Mouse (Mus musculus): ENCODE data around the gene Arrb2. TPM values are rescaled to one million over a fixed set of nuclear protein-coding genes. Genes with fewer than 3 reads are reported as not detected.
"Not testable (repeated sequence)": the region's sequence is repeated elsewhere in the genome, so short reads cannot be mapped to it uniquely, and the experiment has no call there.

Arrb2 gene
- total and polyA plus RNA-seq, 2 experiments = 11.5 to 22.2 TPM

GRCm38 (mm10) chr11:70472716-70473115 is 40.3 kb downstream of the Arrb2 start:
- DNase-seq (ENCODE audit: extremely low read depth, low read depth, low spot score) = no peak
- Histone ChIP-seq H3K4me1 (ENCODE audit: control insufficient read depth, insufficient read depth, low read length) (peaks cover 2% of the 10 kb centered on the region; the same call in 1 of the 2 replicates), H3K27me3 (ENCODE audit: control insufficient read depth, insufficient read depth, low read length) (no peaks in the 10 kb centered on the region), H3K9ac (ENCODE audit: low read depth, low read length) (no peak overlapping the region), H3K4me3 (ENCODE audit: insufficient read depth, low read depth, low read length) (no peak overlapping the region), H3K36me3 (ENCODE audit: control insufficient read depth, insufficient read depth, low read length) (no peaks in the 10 kb centered on the region), H3K79me2 (ENCODE audit: control insufficient read depth, insufficient read depth, low read length) (no peaks in the 10 kb centered on the region), H3K27ac (replicated peaks; ENCODE audit: insufficient read depth, low read depth, low read length) (no peak overlapping the region)
- TF ChIP-seq POLR2A (IDR thresholded peaks at IDR 0.05; ENCODE audit: extremely low read depth, insufficient read depth, low read length) (no peak), CTCF (IDR thresholded peaks at IDR 0.05; ENCODE audit: low read depth, low read length) (no peak)

- H3K27me3 ChIP-seq (ENCODE audit: control insufficient read depth, insufficient read depth, low read length); H3K4me3 ChIP-seq (ENCODE audit: insufficient read depth, low read depth, low read length); DNase-seq (ENCODE audit: extremely low read depth, low read depth, low spot score); H3K36me3 ChIP-seq (ENCODE audit: control insufficient read depth, insufficient read depth, low read length); H3K27ac ChIP-seq (replicated peaks; ENCODE audit: insufficient read depth, low read depth, low read length); H3K4me1 ChIP-seq (ENCODE audit: control insufficient read depth, insufficient read depth, low read length); H3K79me2 ChIP-seq (ENCODE audit: control insufficient read depth, insufficient read depth, low read length); H3K9ac ChIP-seq (ENCODE audit: low read depth, low read length): not testable (repeated sequence)
- 88% methylated on average over 5 of the region's 5 CpGs for WGBS
Measured at GRCm38 (mm10) chr11:70473291-70473690, 40.9 kb downstream of the Arrb2 start.

DNA sequence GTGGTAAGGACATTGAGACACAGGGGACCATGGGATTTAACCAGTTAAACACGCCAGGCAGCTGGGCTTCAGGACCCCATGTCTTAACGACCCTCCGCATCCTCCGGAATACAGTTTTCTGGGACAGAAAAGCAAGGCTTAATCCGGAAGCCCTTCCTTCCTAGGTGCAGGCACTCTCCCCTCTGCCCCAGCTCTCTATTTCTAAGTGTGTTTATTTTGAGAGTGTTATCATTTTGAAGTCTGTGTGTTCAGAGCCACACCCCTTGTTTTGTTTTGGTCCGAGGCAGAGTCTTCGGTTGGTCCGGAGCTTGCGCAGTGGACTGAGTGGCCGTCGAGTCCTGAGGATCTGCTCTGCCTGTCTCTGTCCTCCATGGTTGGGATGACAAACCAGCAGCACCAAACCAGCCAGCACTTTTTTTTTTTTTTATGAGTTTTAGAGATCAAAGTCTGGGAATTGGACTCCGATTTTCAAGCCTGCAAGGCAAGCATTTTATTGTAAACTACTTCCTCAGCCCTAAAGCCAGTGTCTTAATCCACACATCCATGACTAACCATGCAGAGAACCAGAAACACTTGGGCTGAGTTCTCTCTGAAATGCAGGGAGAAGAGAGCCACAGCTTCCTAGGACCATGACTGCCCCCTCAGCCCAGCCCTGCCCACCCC is 42.6 kb downstream of the Arrb2 start:
- Histone ChIP-seq H3K4me3 (ENCODE audit: insufficient read depth, low read depth, low read length) (no peak overlapping the region), H3K4me1 (ENCODE audit: control insufficient read depth, insufficient read depth, low read length) (no peaks in the 10 kb centered on the region), H3K27me3 (ENCODE audit: control insufficient read depth, insufficient read depth, low read length) (no peaks in the 10 kb centered on the region), H3K79me2 (ENCODE audit: control insufficient read depth, insufficient read depth, low read length) (no peaks in the 10 kb centered on the region), H3K27ac (replicated peaks; ENCODE audit: insufficient read depth, low read depth, low read length) (no peak overlapping the region), H3K36me3 (ENCODE audit: control insufficient read depth, insufficient read depth, low read length) (no peaks in the 10 kb centered on the region), H3K9ac (ENCODE audit: low read depth, low read length) (no peak overlapping the region)
- TF ChIP-seq POLR2A (IDR thresholded peaks at IDR 0.05; ENCODE audit: extremely low read depth, insufficient read depth, low read length) (no peak), CTCF (IDR thresholded peaks at IDR 0.05; ENCODE audit: low read depth, low read length) (no peak)
- DNase-seq (ENCODE audit: extremely low read depth, low read depth, low spot score) = no peak
- 56% methylated on average over 12 of the region's 12 CpGs for WGBS

DNA sequence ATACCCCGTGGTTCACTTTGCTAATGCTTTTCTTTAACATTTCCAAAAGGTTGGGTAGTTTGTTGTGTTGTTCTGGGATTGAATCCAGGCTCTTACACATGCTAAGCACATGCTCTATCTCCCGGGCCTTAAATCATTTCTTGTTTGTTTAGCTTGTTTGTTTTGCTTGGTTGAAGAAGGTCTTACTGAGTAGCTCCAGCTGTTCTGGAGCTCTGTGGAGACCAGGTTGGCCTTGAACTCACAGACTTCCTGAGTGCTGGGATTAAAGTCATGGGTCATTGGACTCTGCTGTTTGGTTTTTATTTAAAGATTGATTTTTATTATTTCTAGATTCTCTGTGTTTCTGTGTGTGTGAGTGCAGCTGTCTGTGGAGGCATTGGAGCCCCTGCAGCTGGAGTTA is 53.1 kb downstream of the Arrb2 start:
- no peak for TF ChIP-seq POLR2A (IDR thresholded peaks at IDR 0.05; ENCODE audit: extremely low read depth, insufficient read depth, low read length)
- TF ChIP-seq CTCF (IDR thresholded peaks at IDR 0.05; ENCODE audit: low read depth, low read length) = no peak
- H3K79me2 ChIP-seq (ENCODE audit: control insufficient read depth, insufficient read depth, low read length) = no peaks in the 10 kb centered on the region
- H3K4me3 ChIP-seq (ENCODE audit: insufficient read depth, low read depth, low read length) = no peak overlapping the region
- WGBS = 40% methylated on average over 2 of the region's 2 CpGs
- no peaks in the 10 kb centered on the region for H3K27me3 ChIP-seq (ENCODE audit: control insufficient read depth, insufficient read depth, low read length)
- H3K9ac ChIP-seq (ENCODE audit: low read depth, low read length) = no peak overlapping the region
- no peaks in the 10 kb centered on the region for H3K36me3 ChIP-seq (ENCODE audit: control insufficient read depth, insufficient read depth, low read length)
- no peak overlapping the region for H3K27ac ChIP-seq (replicated peaks; ENCODE audit: insufficient read depth, low read depth, low read length)
- peak; percentile 21 for DNase-seq (ENCODE audit: extremely low read depth, low read depth, low spot score)
- no peaks in the 10 kb centered on the region for H3K4me1 ChIP-seq (ENCODE audit: control insufficient read depth, insufficient read depth, low read length)

DNA sequence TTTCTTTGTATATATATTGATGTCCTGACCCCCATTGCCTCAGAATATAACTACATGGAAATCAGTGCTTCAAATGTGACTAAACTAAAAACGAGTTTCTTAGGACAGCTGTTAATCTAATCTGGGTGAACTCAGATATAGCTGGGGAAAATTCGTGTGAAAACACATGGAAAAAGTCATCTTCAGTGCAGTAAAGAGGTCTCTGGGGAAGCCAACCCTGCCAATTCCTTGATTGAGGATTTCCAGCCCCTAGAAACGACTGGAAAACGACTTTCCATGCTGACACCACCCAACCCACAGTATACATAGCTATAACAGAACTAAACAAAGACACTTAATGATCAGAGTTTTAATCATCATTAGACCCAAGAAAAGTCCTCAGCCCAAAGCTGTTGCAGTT is 55.4 kb downstream of the Arrb2 start:
- Histone ChIP-seq H3K4me1 (ENCODE audit: control insufficient read depth, insufficient read depth, low read length) (no peaks in the 10 kb centered on the region), H3K36me3 (ENCODE audit: control insufficient read depth, insufficient read depth, low read length) (no peaks in the 10 kb centered on the region), H3K4me3 (ENCODE audit: insufficient read depth, low read depth, low read length) (no peak overlapping the region), H3K79me2 (ENCODE audit: control insufficient read depth, insufficient read depth, low read length) (no peaks in the 10 kb centered on the region), H3K27ac (replicated peaks; ENCODE audit: insufficient read depth, low read depth, low read length) (no peak overlapping the region), H3K27me3 (ENCODE audit: control insufficient read depth, insufficient read depth, low read length) (no peaks in the 10 kb centered on the region), H3K9ac (ENCODE audit: low read depth, low read length) (no peak overlapping the region)
- 65% methylated on average over 4 of the region's 4 CpGs for WGBS
- TF ChIP-seq CTCF (IDR thresholded peaks at IDR 0.05; ENCODE audit: low read depth, low read length) = no peak
- TF ChIP-seq POLR2A (IDR thresholded peaks at IDR 0.05; ENCODE audit: extremely low read depth, insufficient read depth, low read length) = no peak
- DNase-seq (ENCODE audit: extremely low read depth, low read depth, low spot score) = no peak

GRCm38 (mm10) chr11:70489138-70489537 is 56.7 kb downstream of the Arrb2 start:
- no peak for DNase-seq (ENCODE audit: extremely low read depth, low read depth, low spot score)
- no peaks in the 10 kb centered on the region for H3K27me3 ChIP-seq (ENCODE audit: control insufficient read depth, insufficient read depth, low read length)
- H3K27ac ChIP-seq (replicated peaks; ENCODE audit: insufficient read depth, low read depth, low read length) = no peak overlapping the region
- H3K9ac ChIP-seq (ENCODE audit: low read depth, low read length) = no peak overlapping the region
- no peak overlapping the region for H3K4me3 ChIP-seq (ENCODE audit: insufficient read depth, low read depth, low read length)
- H3K79me2 ChIP-seq (ENCODE audit: control insufficient read depth, insufficient read depth, low read length) = no peaks in the 10 kb centered on the region
- TF ChIP-seq CTCF (IDR thresholded peaks at IDR 0.05; ENCODE audit: low read depth, low read length) (no peak), POLR2A (IDR thresholded peaks at IDR 0.05; ENCODE audit: extremely low read depth, insufficient read depth, low read length) (no peak)
- H3K36me3 ChIP-seq (ENCODE audit: control insufficient read depth, insufficient read depth, low read length) = no peaks in the 10 kb centered on the region
- no peaks in the 10 kb centered on the region for H3K4me1 ChIP-seq (ENCODE audit: control insufficient read depth, insufficient read depth, low read length)
- 91% methylated on average over 3 of the region's 3 CpGs for WGBS
